Mouse (Mus musculus) myocyte (in vitro differentiated cells): Measurements from ENCODE around the gene Fip1l1.

ENCODE experiments used
- CEBPB ChIP-seq: IDR thresholded peaks from 2 replicates; pipeline ENCODE4 v1.6.1; 2011; ENCODE audit warnings: mild to moderate bottlenecking, moderate library complexity; ENCODE audit not compliant: poor library complexity, insufficient read depth, severe bottlenecking
- E2F4 ChIP-seq: IDR thresholded peaks from one replicate; pipeline ENCODE4 v1.6.1; 2011; ENCODE audit warnings: mild to moderate bottlenecking, control low read depth, moderate library complexity; ENCODE audit not compliant: insufficient read depth
- MAX ChIP-seq: IDR thresholded peaks from one replicate; pipeline ENCODE4 v1.6.1; 2011; ENCODE audit warnings: low read depth, mild to moderate bottlenecking, control low read depth
- POLR2A ChIP-seq: IDR thresholded peaks from one replicate; pipeline ENCODE4 v1.6.1; 2011; ENCODE audit warnings: low read depth, mild to moderate bottlenecking, control low read depth, moderate library complexity; ENCODE audit not compliant: insufficient read length
- USF1 ChIP-seq: IDR thresholded peaks from one replicate; pipeline ENCODE4 v1.6.1; 2011; ENCODE audit warnings: low read depth, mild to moderate bottlenecking, control low read depth, moderate library complexity

DNA sequence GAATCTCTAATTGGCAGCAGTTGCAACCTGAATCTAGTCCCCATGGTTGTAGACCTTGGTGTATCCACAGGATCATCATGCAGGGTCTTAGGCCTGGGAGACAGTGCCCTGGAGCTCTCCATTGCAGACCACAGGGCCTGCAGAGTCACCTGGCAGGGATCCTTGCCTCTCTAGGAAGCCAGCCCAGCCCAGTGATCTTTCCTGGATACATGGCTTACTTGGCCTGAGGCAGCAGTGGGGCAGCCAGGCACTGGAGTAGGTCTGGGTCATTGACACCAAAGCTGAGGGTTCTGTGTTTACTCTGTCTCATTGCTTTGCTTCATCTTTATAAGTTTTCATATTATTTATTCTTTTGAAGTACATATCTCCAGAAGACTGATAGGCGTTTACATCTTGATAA is 25.9 kb downstream of the Fip1l1 start:
- TF ChIP-seq USF1 (no peak), POLR2A (no peak), CEBPB (no peak), MAX (no peak), E2F4 (no peak)
